Mouse (Mus musculus): ENCODE measurements at regions not wholly inside any gene's neighbourhood (a gene's known extent, or its start where the extent isn't known, plus 50 kb on each side); places are given as distances from the start of the nearest gene placed in this dataset.

- DNase-seq (ENCODE audit: low spot score): no peak
These were observed 292.6 kb upstream of the Tle4 start for GRCm38 (mm10) chr19:14890241-14891089.

DNA sequence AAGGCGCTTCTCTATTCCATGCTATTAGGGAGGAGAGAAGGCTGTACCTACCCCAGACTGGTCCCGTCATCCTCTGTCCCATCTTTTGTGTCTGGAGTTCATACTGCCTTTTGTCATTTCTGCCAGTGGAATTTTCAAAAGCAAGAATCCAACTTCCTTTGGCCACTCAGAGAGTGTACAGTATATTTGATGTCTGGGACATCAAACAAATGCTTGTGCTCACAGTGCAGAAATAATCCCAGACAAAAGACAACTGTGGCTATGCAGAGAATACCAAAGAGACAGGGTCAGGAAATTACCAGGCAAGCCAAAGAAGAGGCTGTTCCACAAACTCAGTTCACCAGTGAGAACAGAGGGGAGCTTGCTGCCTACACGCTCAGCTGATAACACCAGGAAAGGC, 291.9 kb upstream of the Tle4 start:
- no peak for DNase-seq (ENCODE audit: low spot score)

- DNase-seq (ENCODE audit: low spot score): no peak
These were observed 286.0 kb upstream of the Tle4 start for GRCm38 (mm10) chr19:14883707-14884421.

DNA sequence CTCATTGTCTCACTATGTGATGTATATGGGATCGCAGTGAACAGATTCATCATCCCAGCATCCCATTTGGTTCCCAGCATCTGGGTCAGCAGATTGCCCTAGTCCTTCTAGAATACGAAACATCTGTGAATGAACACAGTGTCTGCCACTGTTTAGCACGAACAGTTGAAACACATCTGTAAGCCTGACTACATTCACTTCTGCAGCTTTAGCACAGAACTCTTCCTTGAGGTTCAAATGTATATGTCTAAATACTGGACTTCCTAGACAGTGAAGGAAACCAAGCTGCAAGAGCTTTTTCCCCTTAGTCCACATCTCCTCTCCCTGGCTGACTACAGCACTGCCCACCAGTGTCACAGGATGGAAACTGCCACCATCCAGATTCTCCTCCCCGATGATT, 283.0 kb upstream of the Tle4 start:
- DNase-seq (ENCODE audit: low spot score): no peak

DNA sequence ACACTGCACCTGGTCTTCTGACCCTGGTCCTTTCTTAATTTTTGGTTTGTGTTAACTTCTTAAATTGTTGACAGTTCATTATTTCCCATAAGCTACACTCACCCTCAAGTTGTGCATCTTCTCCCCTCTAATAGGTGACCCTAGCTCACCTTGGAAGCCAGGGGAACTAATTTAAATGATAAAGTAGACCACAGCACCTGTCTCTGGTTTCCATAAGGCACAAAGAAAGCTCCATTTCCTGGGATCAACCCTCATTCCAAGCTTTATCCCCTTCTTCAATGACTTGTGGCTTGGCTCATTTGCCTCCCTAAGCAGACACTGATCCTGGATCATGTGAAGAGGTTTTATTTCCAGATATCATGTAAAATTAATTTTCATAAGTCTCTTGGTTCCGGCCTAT, 276.1 kb upstream of the Tle4 start:
- DNase-seq (ENCODE audit: low spot score): no peak

- DNase-seq (ENCODE audit: low spot score): no peak
These were observed 273.5 kb upstream of the Tle4 start for GRCm38 (mm10) chr19:14871178-14871867.

GRCm38 (mm10) chr19:14862654-14863468, 265.0 kb upstream of the Tle4 start:
- no peak for DNase-seq (ENCODE audit: low spot score)

GRCm38 (mm10) chr19:14855036-14855435, 257.2 kb upstream of the Tle4 start:
- no peak for DNase-seq (ENCODE audit: low spot score)

- no peak for DNase-seq (ENCODE audit: low spot score)
These were observed 255.6 kb upstream of the Tle4 start for GRCm38 (mm10) chr19:14853416-14853815.

DNA sequence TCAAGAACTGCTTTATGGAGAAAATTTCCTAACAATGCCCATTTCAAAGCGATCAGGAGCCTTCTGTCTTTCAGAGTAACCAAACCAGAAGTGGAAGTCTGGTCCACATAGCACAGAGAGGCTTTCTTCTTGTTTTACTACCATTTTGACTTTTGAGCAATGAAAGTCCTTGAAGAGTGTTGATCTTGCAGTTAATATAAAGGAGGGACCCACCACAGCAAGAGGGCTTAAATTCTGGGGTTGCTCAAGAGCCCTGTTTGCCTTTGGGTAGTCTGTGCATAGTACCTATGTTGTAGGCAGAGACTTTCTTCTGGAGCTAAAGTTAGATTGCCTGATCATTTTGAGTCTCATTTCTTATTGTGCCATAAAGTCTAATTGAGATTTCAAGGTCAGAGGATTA, 251.7 kb upstream of the Tle4 start:
- DNase-seq (ENCODE audit: low spot score): no peak

DNA sequence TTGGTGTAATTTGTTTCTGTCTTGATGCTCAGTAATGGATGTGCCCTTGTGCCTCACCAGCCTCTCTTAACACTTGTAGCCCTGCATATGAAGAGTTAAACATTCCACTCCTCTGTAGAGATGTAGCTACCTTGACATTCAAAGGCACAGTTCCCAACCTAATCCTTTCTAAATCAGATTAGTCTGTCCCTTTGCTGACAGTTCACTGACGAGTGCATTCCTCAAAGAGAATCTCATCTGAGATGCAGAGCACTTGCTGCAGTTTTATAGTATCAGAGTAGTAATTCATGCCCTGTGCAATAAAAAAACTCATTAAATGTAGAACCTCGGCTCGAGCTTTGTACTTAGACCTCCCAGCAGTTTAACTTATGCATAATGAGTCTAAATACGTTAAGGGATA, 249.3 kb upstream of the Tle4 start:
- DNase-seq (ENCODE audit: low spot score): no peak

- no peak for DNase-seq (ENCODE audit: low spot score)
These were observed 237.8 kb upstream of the Tle4 start for GRCm38 (mm10) chr19:14835629-14836028.

DNA sequence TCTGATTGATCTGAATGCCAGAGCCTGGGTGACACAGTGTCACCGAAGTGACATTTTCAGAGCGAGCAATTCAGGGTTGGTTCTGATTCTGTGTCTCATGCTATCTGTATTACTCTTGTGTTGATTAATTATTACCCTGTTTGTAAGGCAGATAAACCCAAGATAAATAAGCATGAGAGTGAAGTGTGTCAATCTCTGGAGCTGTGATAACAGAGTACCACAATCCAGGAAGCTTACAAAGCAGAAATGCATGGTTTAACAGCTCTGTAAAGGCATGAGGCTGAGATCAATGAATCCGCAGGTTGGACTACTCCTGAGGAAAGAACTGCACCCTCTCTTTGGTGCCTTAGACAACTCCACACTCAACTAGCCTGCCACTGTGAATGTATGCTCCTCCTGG, 218.5 kb upstream of the Tle4 start:
- no peak for DNase-seq (ENCODE audit: low spot score)

- no peak for DNase-seq (ENCODE audit: low spot score)
These were observed 208.9 kb upstream of the Tle4 start for GRCm38 (mm10) chr19:14806787-14807186.

DNA sequence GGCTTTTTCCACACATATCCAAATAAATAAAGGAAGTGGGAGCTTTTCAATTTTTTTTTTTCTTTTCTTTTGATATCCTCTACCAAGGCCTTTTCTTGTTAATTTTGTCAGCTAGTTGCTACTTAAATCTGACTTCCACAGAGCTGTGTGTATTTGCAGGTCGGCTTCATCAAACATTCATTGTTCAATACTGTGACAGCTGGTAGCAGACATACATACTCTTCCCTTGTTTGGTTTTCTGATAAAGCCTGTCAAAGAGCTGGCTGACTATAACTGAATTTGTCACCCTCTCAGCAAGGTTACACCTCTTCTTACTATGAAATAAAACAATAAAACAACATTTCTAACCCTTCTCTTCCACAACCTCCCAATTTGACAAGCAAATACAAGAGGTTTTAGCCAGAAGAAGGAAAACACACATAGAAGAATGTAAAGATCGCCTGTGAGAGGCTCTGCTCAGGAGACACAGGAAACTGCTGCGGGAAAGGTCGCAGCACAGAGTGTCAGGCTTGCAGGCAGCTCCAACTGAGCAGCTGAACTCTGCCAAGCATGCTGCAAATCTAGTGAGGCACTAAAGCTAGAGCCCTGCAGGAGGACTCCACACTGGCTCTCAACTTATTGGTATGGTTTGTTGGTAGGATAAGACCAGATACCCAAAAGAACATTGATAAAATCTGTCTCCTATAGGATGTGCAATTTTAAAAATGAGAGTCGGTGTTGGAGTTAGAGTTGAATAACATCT, 205.2 kb upstream of the Tle4 start:
- no peak for DNase-seq (ENCODE audit: low spot score)

- no peak for DNase-seq (ENCODE audit: low spot score)
These were observed 203.8 kb upstream of the Tle4 start for GRCm38 (mm10) chr19:14801669-14802068.

GRCm38 (mm10) chr19:14799002-14799401, 201.2 kb upstream of the Tle4 start:
- DNase-seq (ENCODE audit: low spot score): no peak

- DNase-seq (ENCODE audit: low spot score): no peak
These were observed 200.6 kb upstream of the Tle4 start for GRCm38 (mm10) chr19:14798417-14798816.

DNA sequence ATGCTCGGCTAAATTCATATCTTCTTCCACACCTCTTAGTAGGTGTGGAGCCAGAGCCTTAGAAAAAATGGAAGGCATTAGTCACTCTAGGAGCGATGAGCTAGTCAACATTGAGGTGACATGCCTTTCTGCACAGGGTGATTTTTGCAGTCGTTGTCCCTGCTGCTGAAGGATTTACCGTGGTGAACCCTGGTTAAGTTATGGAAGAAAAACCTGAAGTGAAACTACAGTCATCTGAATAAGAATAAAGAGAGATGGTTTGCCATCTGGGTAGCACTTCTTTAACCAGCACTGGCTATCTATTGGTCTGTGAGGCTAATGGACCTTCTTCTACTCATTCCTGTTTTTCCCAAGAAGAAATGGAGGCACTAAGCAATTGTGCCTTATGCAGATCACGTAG, 198.1 kb upstream of the Tle4 start:
- DNase-seq (ENCODE audit: low spot score): no peak

DNA sequence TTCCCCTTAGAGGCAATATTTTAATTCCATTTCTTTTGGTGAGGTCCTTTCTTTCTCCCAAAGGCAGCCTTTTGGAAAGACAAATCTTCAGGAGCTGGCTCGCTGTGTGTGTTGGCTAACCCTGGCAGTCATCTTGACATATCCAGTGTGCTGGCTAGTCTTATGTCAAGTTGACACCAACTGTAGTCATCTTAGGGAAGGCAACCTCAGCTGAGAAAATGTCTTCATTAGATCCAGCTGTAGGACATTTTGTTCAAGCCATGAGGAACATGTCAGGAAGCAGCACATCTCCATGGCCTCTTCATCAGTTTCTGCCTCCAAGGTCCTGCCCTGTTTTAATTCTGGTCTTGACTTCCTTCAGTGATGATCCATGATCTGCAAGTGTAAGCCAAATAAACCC, 192.1 kb upstream of the Tle4 start:
- DNase-seq (ENCODE audit: low spot score): no peak

DNA sequence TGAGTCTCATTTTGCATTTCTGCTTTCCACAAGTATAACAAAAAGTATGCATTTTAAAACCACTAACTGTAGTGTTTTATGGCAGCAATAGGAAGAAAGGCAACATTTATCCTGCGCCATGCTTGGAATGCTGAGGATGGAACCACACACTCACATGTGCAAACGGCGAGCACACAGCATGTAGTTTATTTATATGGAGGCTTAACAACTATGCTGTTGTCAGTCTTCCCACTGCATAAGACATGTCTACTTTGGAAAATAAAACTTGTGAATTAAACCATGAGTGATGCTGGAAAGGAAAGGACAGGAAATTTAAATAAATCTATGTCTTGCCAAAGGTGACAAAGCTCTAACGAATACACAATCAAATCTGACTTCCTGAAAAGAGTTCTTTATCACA, 190.8 kb upstream of the Tle4 start:
- no peak for DNase-seq (ENCODE audit: low spot score)
